14 mouse cellular contexts compared by ENCODE assay signal in genomic region chr10:78260322-78260721, GRCm38 (mm10). TPM values are rescaled to one million over a fixed set of nuclear protein-coding genes. Genes with fewer than 3 reads are reported as not detected.
DNase-seq lines count a peak whose midpoint lies in the region; ATAC-seq and TF ChIP-seq lines count a peak whose summit lies in the region.
"Had no signal": no experiment of that assay in that cellular context is flagged by ENCODE, and none has a peak within 500 bp of the region (broad histone marks: within the 10 kb centered on the region; RNA-seq: fewer than 3 reads in every experiment).

No protein-coding gene starts in this region.

- 22% methylated on average over 5 of the region's 5 CpGs for WGBS in intestine, embryonic 15.5 days
- 25% methylated on average over 5 of the region's 5 CpGs for WGBS in intestine, embryonic 16.5 days
- WGBS in kidney, embryonic 14.5 days = 18% methylated on average over 5 of the region's 5 CpGs

- ATAC-seq in intestine, embryonic 15.5 days = peak; percentile 34; the same call in 1 of the 2 replicates
- no peak for ATAC-seq in intestine, embryonic 16.5 days
- ATAC-seq in kidney, embryonic 14.5 days (ENCODE audit: low FRiP score, low TSS enrichment) = peak; percentile 51; the same call in 1 of the 2 replicates
- ATAC-seq: hindbrain, embryonic 16.5 days had no signal

- DNase-seq in ES-CJ7 (ENCODE audit: low read depth, low spot score) = peak; percentile 88
- no peak for DNase-seq in adrenal gland, postnatal 14 days
- no peak for DNase-seq in adrenal gland, postnatal 36 days
- DNase-seq in right cerebral cortex, adult 18-20 months = no peak
- DNase-seq: cerebellum, adult 11 months; layer of hippocampus, adult 9-11 months had no signal

- no peaks in the 10 kb centered on the region for H3K36me3 ChIP-seq in intestine, embryonic 15.5 days
- no peaks in the 10 kb centered on the region for H3K36me3 ChIP-seq in intestine, embryonic 16.5 days (ENCODE audit: control insufficient read depth, insufficient read depth, low read length)
- no peaks in the 10 kb centered on the region for H3K36me3 ChIP-seq in E14TG2a.4 (ENCODE audit: insufficient read depth, low read length)
- H3K36me3 ChIP-seq in kidney, embryonic 14.5 days (ENCODE audit: control insufficient read depth, insufficient read depth, low read length) = no peaks in the 10 kb centered on the region
- H3K36me3 ChIP-seq: G1E; midbrain, embryonic 12.5 days; neural tube, embryonic 15.5 days had no signal

- no peaks in the 10 kb centered on the region for H3K27me3 ChIP-seq in intestine, embryonic 15.5 days (replicated peaks)
- H3K27me3 ChIP-seq in intestine, embryonic 16.5 days (replicated peaks; ENCODE audit: control insufficient read depth, insufficient read depth, low read length) = no peaks in the 10 kb centered on the region
- H3K27me3 ChIP-seq in E14TG2a.4 (ENCODE audit: insufficient read depth, low read length) = peaks cover 5% of the 10 kb centered on the region; the same call in 1 of the 2 replicates
- H3K27me3 ChIP-seq in kidney, embryonic 14.5 days (ENCODE audit: control insufficient read depth, insufficient read depth, low read length) = no peaks in the 10 kb centered on the region
- H3K27me3 ChIP-seq: midbrain, embryonic 12.5 days; neural tube, embryonic 15.5 days had no signal

- no peak for TF ChIP-seq CTCF in E14TG2a.4 (conservative IDR thresholded peaks at IDR 0.05; ENCODE audit: low read length)

- no peak overlapping the region for H3K27ac ChIP-seq in intestine, embryonic 15.5 days
- H3K27ac ChIP-seq in intestine, embryonic 16.5 days (ENCODE audit: low read length) = no peak overlapping the region
- no peak overlapping the region for H3K27ac ChIP-seq in kidney, embryonic 14.5 days (ENCODE audit: low read depth, low read length)
- H3K27ac ChIP-seq: midbrain, embryonic 12.5 days; neural tube, embryonic 15.5 days had no signal

- H3K4me1 ChIP-seq in intestine, embryonic 15.5 days (replicated peaks) = no peaks in the 10 kb centered on the region
- H3K4me1 ChIP-seq in intestine, embryonic 16.5 days (ENCODE audit: control insufficient read depth, insufficient read depth, low read length) = no peaks in the 10 kb centered on the region
- peaks cover 56% of the 10 kb centered on the region for H3K4me1 ChIP-seq in E14TG2a.4 (replicated peaks; ENCODE audit: low read depth, low read length)
- peaks cover 8% of the 10 kb centered on the region; the same call in 1 of the 2 replicates for H3K4me1 ChIP-seq in kidney, embryonic 14.5 days (ENCODE audit: control insufficient read depth, insufficient read depth, low read length)
- H3K4me1 ChIP-seq: midbrain, embryonic 12.5 days; neural tube, embryonic 15.5 days had no signal

- no peak overlapping the region for H3K9ac ChIP-seq in intestine, embryonic 15.5 days
- H3K9ac ChIP-seq in intestine, embryonic 16.5 days (ENCODE audit: low read depth, low read length) = no peak overlapping the region
- no peak overlapping the region for H3K9ac ChIP-seq in kidney, embryonic 14.5 days (ENCODE audit: low read depth, low read length)
- H3K9ac ChIP-seq: midbrain, embryonic 12.5 days; neural tube, embryonic 15.5 days had no signal

- H3K9me3 ChIP-seq in intestine, embryonic 15.5 days = no peaks in the 10 kb centered on the region
- H3K9me3 ChIP-seq in intestine, embryonic 16.5 days (ENCODE audit: control insufficient read depth, low read length) = no peaks in the 10 kb centered on the region
- H3K9me3 ChIP-seq in E14TG2a.4 (ENCODE audit: low read length) = peaks cover 11% of the 10 kb centered on the region
- no peaks in the 10 kb centered on the region for H3K9me3 ChIP-seq in kidney, embryonic 14.5 days (ENCODE audit: control insufficient read depth, low read length)
- H3K9me3 ChIP-seq: G1E; midbrain, embryonic 12.5 days; neural tube, embryonic 15.5 days had no signal

- H3K4me2 ChIP-seq in intestine, embryonic 15.5 days (replicated peaks) = no peak overlapping the region
- H3K4me2 ChIP-seq in intestine, embryonic 16.5 days (ENCODE audit: low read depth, low read length) = no peak overlapping the region
- no peak overlapping the region for H3K4me2 ChIP-seq in kidney, embryonic 14.5 days (replicated peaks; ENCODE audit: low read depth, low read length)
- H3K4me2 ChIP-seq: midbrain, embryonic 12.5 days; neural tube, embryonic 15.5 days had no signal

- H3K4me3 ChIP-seq in intestine, embryonic 15.5 days (replicated peaks) = no peak overlapping the region
- no peak overlapping the region for H3K4me3 ChIP-seq in intestine, embryonic 16.5 days (ENCODE audit: low read length)
- H3K4me3 ChIP-seq in E14TG2a.4 (replicated peaks; ENCODE audit: low read length) = peak overlapping the region; percentile 66
- H3K4me3 ChIP-seq in kidney, embryonic 14.5 days (ENCODE audit: low read length) = no peak overlapping the region
- H3K4me3 ChIP-seq: midbrain, embryonic 12.5 days; neural tube, embryonic 15.5 days had no signal

RNA-seq across cellular contexts. Expression of gene Trappc10, which starts 15.9 kb away (rescaled TPM):
- polyA plus RNA-seq in intestine, embryonic 15.5 days (2015; fragmentation: Nextera tagmentation; extraction: Ambion mirVana) = 17.3 and 17.6 TPM in 2 replicates
- 3.3 and 4.9 TPM in 2 replicates for polyA plus RNA-seq in intestine, embryonic 16.5 days (2015; fragmentation: Nextera tagmentation; extraction: Ambion mirVana)
- polyA plus RNA-seq in kidney, embryonic 14.5 days (2014; fragmentation: Nextera tagmentation; extraction: Ambion mirVana) = 16.3 and 22.2 TPM in 2 replicates
- 47.2 and 53.7 TPM in 2 replicates for total RNA-seq in adrenal gland, postnatal 14 days (2021)
- 10 to 100 TPM; 50.7 to 53.6 TPM for total RNA-seq in adrenal gland, postnatal 36 days (2021)
